Mouse (Mus musculus) lung, adult 2 months (tissue): Measurements from ENCODE around the gene Cxcr4.

ENCODE experiments used
- CTCF ChIP-seq: fragments of 200-500 bp; IDR thresholded peaks from 2 replicates; pipeline ENCODE4 v1.5.1; 2011; ENCODE audit warnings: mild to moderate bottlenecking, low read length, control low read depth; ENCODE audit not compliant: insufficient read depth
- POLR2A ChIP-seq: fragments of 200-500 bp; IDR thresholded peaks from 2 replicates; pipeline ENCODE4 v1.6.1; 2011; ENCODE audit warnings: low read depth, mild to moderate bottlenecking, control low read depth, low read length, borderline replicate concordance; ENCODE audit errors: extremely low read depth

- TF ChIP-seq CTCF (no peak), POLR2A (no peak)
Observed at GRCm38 (mm10) chr1:128583279-128583872, 8.7 kb downstream of the Cxcr4 start.
